Mouse (Mus musculus): Measurements from ENCODE around the gene Fam69b.

Gene Fam69b

GRCm38 (mm10) chr2:26627921-26628739 is at the start of gene Fam69b:
TSS of gene Fam69b (plus strand) at chr2:26628457.
- peak; percentile 70 for DNase-seq (ENCODE audit: low read depth, low spot score)

- DNase-seq (ENCODE audit: low read depth, low spot score) = no peak
These were observed 48.5 kb upstream of the Fam69b start, which contains the start of gene Egfl7 for GRCm38 (mm10) chr2:26579714-26580113. TSS of gene Egfl7 (plus strand) at chr2:26580014.

GRCm38 (mm10) chr2:26580751-26581150 is 47.5 kb upstream of the Fam69b start:
- no peak for DNase-seq (ENCODE audit: low read depth, low spot score)

- no peak for DNase-seq (ENCODE audit: low read depth, low spot score)
These were observed 46.1 kb upstream of the Fam69b start for GRCm38 (mm10) chr2:26582203-26582602.

- DNase-seq (ENCODE audit: low read depth, low spot score) = no peak
These were observed 45.5 kb upstream of the Fam69b start for GRCm38 (mm10) chr2:26582741-26583140.

GRCm38 (mm10) chr2:26583640-26584039 is 44.6 kb upstream of the Fam69b start:
- DNase-seq (ENCODE audit: low read depth, low spot score) = no peak

GRCm38 (mm10) chr2:26585713-26586112 is 42.5 kb upstream of the Fam69b start:
- no peak for DNase-seq (ENCODE audit: low read depth, low spot score)

GRCm38 (mm10) chr2:26586294-26587043 is 41.8 kb upstream of the Fam69b start, which contains the start of gene Gm20532:
TSS of gene Gm20532 (plus strand) at chr2:26586639.
- no peak for DNase-seq (ENCODE audit: low read depth, low spot score)

- no peak for DNase-seq (ENCODE audit: low read depth, low spot score)
These were observed 41.2 kb upstream of the Fam69b start for GRCm38 (mm10) chr2:26587044-26587405.

- no peak for DNase-seq (ENCODE audit: low read depth, low spot score)
These were observed 39.7 kb upstream of the Fam69b start for GRCm38 (mm10) chr2:26588573-26588972.

GRCm38 (mm10) chr2:26589284-26589683 is 39.0 kb upstream of the Fam69b start:
- no peak for DNase-seq (ENCODE audit: low read depth, low spot score)

GRCm38 (mm10) chr2:26590282-26590681 is 38.0 kb upstream of the Fam69b start:
- no peak for DNase-seq (ENCODE audit: low read depth, low spot score)

GRCm38 (mm10) chr2:26590962-26591361 is 37.3 kb upstream of the Fam69b start:
- no peak for DNase-seq (ENCODE audit: low read depth, low spot score)

- DNase-seq (ENCODE audit: low read depth, low spot score) = no peak
These were observed 36.8 kb upstream of the Fam69b start for GRCm38 (mm10) chr2:26591416-26591815.

- no peak for DNase-seq (ENCODE audit: low read depth, low spot score)
These were observed 34.8 kb upstream of the Fam69b start for GRCm38 (mm10) chr2:26593211-26594021.

- DNase-seq (ENCODE audit: low read depth, low spot score) = no peak
These were observed 34.3 kb upstream of the Fam69b start for GRCm38 (mm10) chr2:26594022-26594346.

- no peak for DNase-seq (ENCODE audit: low read depth, low spot score)
These were observed 33.8 kb upstream of the Fam69b start for GRCm38 (mm10) chr2:26594461-26594933.

GRCm38 (mm10) chr2:26594934-26595724 is 33.1 kb upstream of the Fam69b start:
- no peak for DNase-seq (ENCODE audit: low read depth, low spot score)

GRCm38 (mm10) chr2:26595725-26596435 is 32.4 kb upstream of the Fam69b start:
- no peak for DNase-seq (ENCODE audit: low read depth, low spot score)

GRCm38 (mm10) chr2:26596898-26597297 is 31.4 kb upstream of the Fam69b start:
- no peak for DNase-seq (ENCODE audit: low read depth, low spot score)
